Mouse (Mus musculus) ZHBTc4 (cell line): ENCODE measurements around the gene Etl4.
A peak's percentile ranks its signal among the peaks of the same experiment; 100 is the strongest.

Experiments used
- DNase-seq: peaks from one replicate; pipeline ENCODE4 v3.0.0-alpha.2; 2011; ENCODE audit warnings: low read depth, low spot score

The Etl4 gene

DNA sequence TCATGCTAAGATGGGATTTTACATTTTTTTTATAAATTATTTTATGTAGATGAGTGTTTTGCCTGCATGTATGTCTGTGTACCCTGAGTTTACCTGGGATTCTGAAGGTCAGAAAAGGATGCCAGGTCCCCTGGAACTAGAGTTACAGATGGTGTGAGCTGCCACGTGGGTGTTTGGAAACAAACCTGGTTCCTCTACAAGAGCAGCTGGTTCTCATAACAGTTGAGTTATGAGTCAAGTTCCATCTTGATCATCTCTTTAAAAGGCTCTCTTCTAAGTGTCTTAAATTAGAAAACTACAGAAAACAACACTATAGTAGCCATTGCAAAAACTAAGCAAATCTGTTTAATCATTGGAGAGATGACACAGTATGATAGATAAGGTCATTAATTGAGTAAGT lies 788.1 kb downstream of the Etl4 start:
- DNase-seq = no peak

DNA sequence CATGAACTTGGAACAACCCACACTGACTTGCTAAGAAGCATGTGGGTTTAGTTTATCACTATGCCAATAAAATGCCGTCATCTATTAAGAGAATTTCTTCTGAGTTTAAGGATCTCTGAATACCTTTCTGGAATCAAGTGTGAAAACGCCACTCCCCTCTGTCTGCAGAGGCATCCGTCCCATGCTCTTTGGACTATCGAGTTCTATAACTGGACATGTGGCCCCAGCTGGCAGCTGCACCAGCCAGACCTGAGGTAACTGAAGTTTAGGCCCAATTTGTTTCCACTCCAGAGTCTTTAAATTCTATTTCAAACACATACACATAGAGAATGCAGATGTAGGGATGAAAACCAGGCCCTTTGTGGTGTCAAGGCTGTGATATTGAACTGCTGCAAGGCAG lies 795.5 kb downstream of the Etl4 start:
- no peak for DNase-seq

DNA sequence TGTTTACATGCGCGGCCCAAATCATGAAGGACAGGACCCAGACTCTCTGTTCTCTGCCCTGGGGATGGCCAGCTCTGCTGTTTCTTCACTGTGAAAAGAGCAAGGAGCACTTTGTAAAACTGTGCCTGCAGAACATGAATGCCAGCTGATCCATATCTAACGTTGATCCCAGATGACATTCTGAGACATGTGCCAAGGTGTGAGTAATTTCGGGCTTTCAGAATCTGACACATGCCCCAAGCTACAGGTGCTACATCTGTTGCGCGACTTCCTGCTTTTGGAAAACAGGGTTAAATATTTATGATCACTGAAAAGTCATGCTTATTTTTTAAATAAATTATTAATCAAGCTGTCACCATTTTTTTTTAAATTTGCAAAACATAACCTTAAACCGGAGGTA lies 801.0 kb downstream of the Etl4 start:
- no peak for DNase-seq

DNA sequence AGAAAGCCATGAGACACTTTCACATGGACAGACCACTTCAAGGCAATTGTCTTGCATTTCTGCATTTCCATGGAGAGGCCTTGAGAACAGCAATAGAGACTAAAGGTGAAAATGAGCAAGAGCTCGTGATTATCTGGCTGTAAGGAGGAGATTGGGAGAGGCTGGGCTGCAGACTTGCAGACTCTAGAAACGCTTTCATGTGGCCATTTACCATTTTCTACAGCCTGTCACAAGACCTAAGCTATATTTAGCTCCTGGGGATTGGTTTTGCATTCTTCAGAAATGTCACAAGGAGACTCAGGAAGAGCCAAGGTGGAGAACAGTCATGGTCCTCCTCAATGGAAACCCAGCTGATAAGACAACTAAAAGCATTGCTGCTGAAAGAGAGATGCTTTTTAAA lies 801.4 kb downstream of the Etl4 start:
- no peak for DNase-seq

DNA sequence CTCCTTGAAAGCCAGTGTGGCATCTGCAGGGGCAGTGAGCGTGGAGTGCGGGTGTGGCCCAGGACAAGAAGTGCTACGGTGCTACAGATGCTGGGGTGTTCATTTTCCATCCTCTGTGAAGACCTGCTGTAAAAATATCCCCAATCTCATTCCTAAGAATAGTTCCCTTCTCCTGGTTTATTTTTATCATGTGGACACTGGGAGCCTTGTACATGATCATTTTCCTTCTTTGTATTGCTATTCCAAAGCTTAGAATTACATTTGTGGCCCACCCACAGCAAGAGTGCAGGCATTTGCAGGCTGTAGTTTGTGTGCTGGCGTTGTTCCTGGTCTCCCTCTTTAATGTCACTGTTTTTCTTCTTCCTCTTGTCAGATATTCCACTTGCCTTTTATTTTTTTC lies 809.5 kb downstream of the Etl4 start:
- no peak for DNase-seq

GRCm38 (mm10) chr2:20721098-20721497 lies 811.5 kb downstream of the Etl4 start:
- no peak for DNase-seq

GRCm38 (mm10) chr2:20722165-20722991 lies 812.8 kb downstream of the Etl4 start:
- DNase-seq = peak; percentile 70

GRCm38 (mm10) chr2:20723990-20724745 lies 814.6 kb downstream of the Etl4 start:
- peak; percentile 72 for DNase-seq

DNA sequence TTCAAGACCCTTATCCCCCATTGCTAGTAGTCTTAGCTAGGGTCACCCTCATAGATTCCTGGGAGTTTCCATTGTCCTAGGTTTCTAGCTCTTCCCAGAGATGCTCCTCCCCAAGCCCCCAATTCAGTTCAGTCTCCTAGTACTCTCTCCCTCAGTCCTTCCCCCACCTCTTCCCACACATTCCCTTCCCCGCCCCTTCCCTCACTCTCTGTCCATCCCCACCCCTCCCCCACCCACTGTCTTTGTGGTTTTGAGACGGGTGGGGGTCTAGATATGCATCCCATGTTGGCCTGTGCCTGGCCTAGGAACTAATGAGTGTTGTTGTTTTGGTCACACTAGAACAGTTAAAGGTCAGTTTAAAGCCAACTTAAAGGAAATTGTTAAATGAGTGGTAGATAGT lies 817.4 kb downstream of the Etl4 start:
- peak; percentile 46 for DNase-seq

GRCm38 (mm10) chr2:20727752-20728438 lies 818.3 kb downstream of the Etl4 start:
- DNase-seq = no peak

DNA sequence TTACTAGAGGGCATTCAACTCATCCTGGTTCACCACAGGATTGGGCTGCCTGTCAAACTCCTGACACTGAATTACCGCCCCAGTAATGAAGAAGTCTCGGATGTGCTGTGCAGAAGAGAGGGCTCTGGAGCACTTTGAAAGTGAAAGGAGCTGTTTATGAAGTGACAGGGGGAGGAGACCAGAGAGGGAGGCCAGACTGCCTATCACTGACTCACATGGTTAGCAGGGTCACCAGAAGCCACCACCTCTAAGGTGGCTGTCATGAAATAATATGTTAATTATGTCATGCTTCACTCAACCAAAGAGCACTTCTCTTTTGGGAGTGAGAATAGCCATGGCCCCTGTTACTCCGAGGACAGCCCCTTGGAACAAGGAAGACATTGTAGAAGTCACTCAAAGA lies 825.9 kb downstream of the Etl4 start:
- no peak for DNase-seq

DNA sequence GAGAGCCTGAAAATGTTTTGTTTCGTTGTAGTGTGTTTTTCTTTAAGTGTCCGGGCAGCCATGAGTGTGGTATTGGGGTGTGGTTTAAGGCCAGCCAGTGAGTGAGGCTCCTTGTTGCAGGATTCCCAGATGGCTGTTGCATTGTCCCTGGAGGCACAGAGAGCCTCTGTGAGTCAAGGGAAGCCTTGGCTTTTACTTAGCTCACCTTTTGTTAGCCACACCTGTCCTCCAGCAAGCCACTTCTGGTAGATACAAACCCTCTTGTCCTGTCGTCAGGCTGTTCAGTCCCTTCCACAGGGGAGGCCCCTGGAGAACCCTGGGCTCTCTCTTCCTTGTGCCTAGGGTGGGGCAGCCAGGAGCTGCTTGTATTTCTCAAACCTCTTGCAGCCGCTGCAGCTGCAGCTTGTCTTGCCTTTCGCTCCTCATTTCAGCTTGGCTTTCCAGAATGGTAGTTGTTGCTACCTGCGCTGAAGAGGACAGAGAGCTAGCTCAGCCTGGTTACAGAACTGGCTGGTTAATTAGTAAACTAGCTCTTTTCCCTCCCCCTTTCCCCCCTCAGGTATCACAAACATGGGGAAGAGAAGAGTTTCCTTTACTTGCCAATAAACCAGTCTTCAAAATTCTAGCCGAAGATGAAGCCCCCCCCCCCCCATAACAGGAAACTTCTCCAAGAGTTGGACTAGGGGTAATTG lies 826.9 kb downstream of the Etl4 start:
- DNase-seq = peak; percentile 65

DNA sequence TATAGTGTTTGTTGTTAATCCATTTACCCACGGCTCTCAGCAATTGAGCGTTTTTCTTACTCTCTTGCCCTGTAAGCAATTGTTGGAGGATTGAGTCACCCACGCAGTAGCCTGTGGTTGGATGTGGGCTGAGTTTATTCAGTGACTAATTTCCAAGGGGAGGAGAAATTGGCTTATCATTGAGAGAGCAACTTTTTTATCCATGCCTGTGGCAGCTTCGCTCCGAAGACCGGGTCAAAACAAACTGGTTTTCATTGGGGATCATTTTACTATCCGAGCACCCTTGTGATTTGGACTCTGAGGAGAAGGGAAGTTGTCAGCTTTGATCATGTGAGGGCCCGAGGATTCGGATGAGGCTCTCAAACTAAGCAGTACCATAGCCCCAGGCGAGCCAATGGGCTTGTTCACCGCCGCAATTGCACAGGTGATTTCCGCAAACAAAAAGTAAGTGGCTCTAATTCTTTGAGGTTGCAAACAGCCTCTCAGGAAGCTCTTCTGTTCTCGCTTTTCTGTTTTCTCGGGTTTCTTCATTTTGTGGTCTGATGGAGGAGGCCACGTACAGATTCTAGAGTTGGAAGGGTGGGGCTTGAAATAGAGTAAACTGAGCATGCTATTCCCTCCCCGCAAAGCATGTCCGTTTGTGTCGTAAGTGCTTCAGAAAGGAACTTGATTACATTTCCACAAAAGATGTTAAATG lies 827.7 kb downstream of the Etl4 start:
- DNase-seq = peak; percentile 73

- DNase-seq = peak; percentile 63
Observed at GRCm38 (mm10) chr2:20737837-20738236, 828.3 kb downstream of the Etl4 start.

- no peak for DNase-seq
Observed at GRCm38 (mm10) chr2:20747723-20748122, 838.1 kb downstream of the Etl4 start.

- peak; percentile 39 for DNase-seq
Observed at GRCm38 (mm10) chr2:20748481-20748880, 838.9 kb downstream of the Etl4 start.

GRCm38 (mm10) chr2:20749687-20750086 lies 840.1 kb downstream of the Etl4 start:
- no peak for DNase-seq

DNA sequence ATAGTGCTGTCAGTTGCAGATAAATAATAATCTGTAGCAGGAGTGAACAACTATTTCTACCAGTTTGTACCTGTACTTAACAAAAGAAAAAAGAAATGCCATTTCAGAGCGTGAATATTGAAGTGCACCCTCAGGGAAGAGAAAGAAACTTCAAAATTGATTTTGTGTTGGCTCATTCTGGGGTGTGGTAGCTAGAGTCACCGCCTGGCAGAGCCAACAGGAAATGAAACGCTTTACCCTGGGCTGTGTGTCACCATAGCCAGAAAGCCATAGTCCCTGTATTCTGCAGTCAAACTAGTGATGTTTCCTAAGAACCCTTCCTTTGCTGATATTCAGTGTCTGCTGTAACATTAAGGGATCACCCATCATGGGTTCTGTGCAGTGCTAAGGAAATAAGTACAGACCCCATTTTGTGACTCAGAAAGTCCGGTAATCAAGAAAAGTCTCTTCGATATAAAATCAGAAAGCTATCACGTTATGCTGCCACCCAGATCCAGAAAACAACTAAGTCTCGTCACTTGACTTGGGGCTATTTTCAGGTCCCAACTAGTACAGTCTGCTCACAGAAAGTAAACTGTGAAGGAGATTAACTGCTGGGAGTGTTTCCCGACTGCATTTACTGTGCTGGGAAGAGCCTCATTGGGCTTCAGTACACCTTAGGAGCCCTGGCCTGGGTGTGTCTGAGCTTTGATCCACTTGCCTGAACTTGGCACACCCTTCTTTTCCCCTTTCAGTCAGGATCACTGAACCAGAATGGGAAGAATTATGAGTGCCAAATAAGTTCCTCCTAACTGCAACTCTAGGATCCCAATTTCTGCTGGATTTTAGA lies 843.9 kb downstream of the Etl4 start:
- DNase-seq = peak; percentile 53

- no peak for DNase-seq
Observed at GRCm38 (mm10) chr2:20756964-20757363, 847.4 kb downstream of the Etl4 start.

DNA sequence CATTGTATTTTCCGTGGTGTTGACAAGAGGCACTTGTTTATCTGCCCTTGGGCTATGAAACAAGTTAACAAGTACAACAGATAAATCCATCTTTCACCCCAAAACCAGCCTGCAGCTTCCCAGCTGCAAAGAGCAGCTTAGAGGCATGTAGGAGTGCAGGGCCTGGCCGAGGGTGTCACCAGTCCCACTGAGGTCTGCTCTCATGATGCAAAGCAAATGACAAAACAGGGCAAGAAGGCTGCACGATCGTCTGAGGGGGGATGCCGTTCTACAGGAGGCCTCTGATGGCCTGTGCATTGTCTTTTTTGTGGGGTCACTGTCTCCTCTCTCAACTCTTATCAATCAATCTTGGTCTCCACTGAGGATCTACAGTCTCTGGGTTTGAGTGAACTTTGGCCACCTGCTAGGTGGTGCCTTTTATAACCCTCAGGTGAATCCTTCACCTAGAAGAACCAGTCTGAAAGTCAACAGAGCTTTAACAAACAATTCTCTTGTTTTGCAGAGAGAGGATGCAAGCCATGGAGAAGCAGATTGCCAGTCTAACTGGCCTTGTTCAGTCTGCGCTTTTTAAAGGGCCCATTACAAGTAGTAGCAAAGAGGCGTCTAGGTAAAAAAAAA lies 849.6 kb downstream of the Etl4 start:
- DNase-seq = no peak
